Mouse (Mus musculus): ENCODE data around the gene Crhr1. TPM values are rescaled to one million over a fixed set of nuclear protein-coding genes. Genes with fewer than 3 reads are reported as not detected.

The Crhr1 gene
- polyA plus RNA-seq, 1 experiment: not detected

- Histone ChIP-seq H3K27ac (ENCODE audit: insufficient read depth, low read length) (no peak overlapping the region), H3K4me3 (ENCODE audit: insufficient read depth, low read length) (no peak overlapping the region), H3K4me1 (ENCODE audit: control insufficient read depth, insufficient read depth, low read length) (no peaks in the 10 kb centered on the region)
- TF ChIP-seq POLR2A (IDR thresholded peaks at IDR 0.05; ENCODE audit: low read depth, low read length) (no peak), CTCF (IDR thresholded peaks at IDR 0.05; ENCODE audit: borderline replicate concordance, insufficient read depth, low read length) (no peak)
These were observed 25.7 kb upstream of the Crhr1 start for GRCm38 (mm10) chr11:104106969-104107368.

GRCm38 (mm10) chr11:104110366-104110765 is 22.3 kb upstream of the Crhr1 start:
- Histone ChIP-seq H3K4me1 (ENCODE audit: control insufficient read depth, insufficient read depth, low read length) (no peaks in the 10 kb centered on the region), H3K4me3 (ENCODE audit: insufficient read depth, low read length) (no peak overlapping the region), H3K27ac (ENCODE audit: insufficient read depth, low read length) (no peak overlapping the region)
- TF ChIP-seq POLR2A (IDR thresholded peaks at IDR 0.05; ENCODE audit: low read depth, low read length): no peak
- TF ChIP-seq CTCF (IDR thresholded peaks at IDR 0.05; ENCODE audit: borderline replicate concordance, insufficient read depth, low read length): no peak

GRCm38 (mm10) chr11:104111851-104112250 is 20.8 kb upstream of the Crhr1 start:
- H3K4me1 ChIP-seq (ENCODE audit: control insufficient read depth, insufficient read depth, low read length): no peaks in the 10 kb centered on the region
- H3K27ac ChIP-seq (ENCODE audit: insufficient read depth, low read length): no peak overlapping the region
- TF ChIP-seq POLR2A (IDR thresholded peaks at IDR 0.05; ENCODE audit: low read depth, low read length) (no peak), CTCF (IDR thresholded peaks at IDR 0.05; ENCODE audit: borderline replicate concordance, insufficient read depth, low read length) (no peak)
- H3K4me3 ChIP-seq (ENCODE audit: insufficient read depth, low read length): no peak overlapping the region

GRCm38 (mm10) chr11:104113699-104114098 is 19.0 kb upstream of the Crhr1 start:
- no peak for TF ChIP-seq POLR2A (IDR thresholded peaks at IDR 0.05; ENCODE audit: low read depth, low read length)
- TF ChIP-seq CTCF (IDR thresholded peaks at IDR 0.05; ENCODE audit: borderline replicate concordance, insufficient read depth, low read length): no peak
- H3K4me1 ChIP-seq (ENCODE audit: control insufficient read depth, insufficient read depth, low read length): no peaks in the 10 kb centered on the region
- H3K27ac ChIP-seq (ENCODE audit: insufficient read depth, low read length): no peak overlapping the region

GRCm38 (mm10) chr11:104114690-104115089 is 18.0 kb upstream of the Crhr1 start:
- H3K4me1 ChIP-seq (ENCODE audit: control insufficient read depth, insufficient read depth, low read length): no peaks in the 10 kb centered on the region
- H3K4me3 ChIP-seq (ENCODE audit: insufficient read depth, low read length): no peak overlapping the region
- H3K27ac ChIP-seq (ENCODE audit: insufficient read depth, low read length): no peak overlapping the region
- no peak for TF ChIP-seq CTCF (IDR thresholded peaks at IDR 0.05; ENCODE audit: borderline replicate concordance, insufficient read depth, low read length)
- no peak for TF ChIP-seq POLR2A (IDR thresholded peaks at IDR 0.05; ENCODE audit: low read depth, low read length)

More at GRCm38 (mm10) chr11:104113699-104114098, 19.0 kb upstream of the Crhr1 start:
- H3K4me3 ChIP-seq (ENCODE audit: insufficient read depth, low read length): no peak overlapping the region

- no peak for TF ChIP-seq POLR2A (IDR thresholded peaks at IDR 0.05; ENCODE audit: low read depth, low read length)
- no peak for TF ChIP-seq CTCF (IDR thresholded peaks at IDR 0.05; ENCODE audit: borderline replicate concordance, insufficient read depth, low read length)
These were observed 14.3 kb upstream of the Crhr1 start for GRCm38 (mm10) chr11:104118356-104118755.

GRCm38 (mm10) chr11:104122966-104123365 is 9.7 kb upstream of the Crhr1 start:
- Histone ChIP-seq H3K4me3 (ENCODE audit: insufficient read depth, low read length) (no peak overlapping the region), H3K27ac (ENCODE audit: insufficient read depth, low read length) (no peak overlapping the region), H3K4me1 (ENCODE audit: control insufficient read depth, insufficient read depth, low read length) (no peaks in the 10 kb centered on the region)
- TF ChIP-seq POLR2A (IDR thresholded peaks at IDR 0.05; ENCODE audit: low read depth, low read length): no peak

More at GRCm38 (mm10) chr11:104118356-104118755, 14.3 kb upstream of the Crhr1 start:
- Histone ChIP-seq H3K4me3 (ENCODE audit: insufficient read depth, low read length) (no peak overlapping the region), H3K4me1 (ENCODE audit: control insufficient read depth, insufficient read depth, low read length) (no peaks in the 10 kb centered on the region), H3K27ac (ENCODE audit: insufficient read depth, low read length) (no peak overlapping the region)

DNA sequence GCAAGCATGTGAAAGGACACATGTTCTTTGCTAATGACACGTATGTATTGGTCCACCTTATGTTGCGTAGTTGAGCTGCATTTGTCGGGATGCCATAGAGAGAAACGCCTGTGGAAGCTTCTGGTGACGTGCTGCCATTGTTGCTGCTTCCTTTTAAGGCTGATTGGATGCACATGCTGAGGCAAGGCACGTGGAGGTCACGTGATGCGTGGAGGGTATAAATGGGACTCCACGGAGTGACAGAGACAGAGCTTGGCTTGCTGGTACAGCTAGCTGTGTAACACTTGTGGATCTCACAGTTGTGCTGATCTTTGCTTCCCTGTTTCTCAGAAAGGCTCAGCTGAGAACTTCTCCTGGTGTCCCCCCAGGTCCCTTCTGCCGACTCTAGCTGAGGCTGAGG is 9.2 kb upstream of the Crhr1 start:
- Histone ChIP-seq H3K4me1 (ENCODE audit: control insufficient read depth, insufficient read depth, low read length) (no peaks in the 10 kb centered on the region), H3K27ac (ENCODE audit: insufficient read depth, low read length) (no peak overlapping the region), H3K4me3 (ENCODE audit: insufficient read depth, low read length) (no peak overlapping the region)
- TF ChIP-seq POLR2A (IDR thresholded peaks at IDR 0.05; ENCODE audit: low read depth, low read length) (no peak), CTCF (IDR thresholded peaks at IDR 0.05; ENCODE audit: borderline replicate concordance, insufficient read depth, low read length) (no peak)

- Histone ChIP-seq H3K4me3 (ENCODE audit: insufficient read depth, low read length) (no peak overlapping the region), H3K4me1 (ENCODE audit: control insufficient read depth, insufficient read depth, low read length) (no peaks in the 10 kb centered on the region), H3K27ac (ENCODE audit: insufficient read depth, low read length) (no peak overlapping the region)
- TF ChIP-seq CTCF (IDR thresholded peaks at IDR 0.05; ENCODE audit: borderline replicate concordance, insufficient read depth, low read length) (no peak), POLR2A (IDR thresholded peaks at IDR 0.05; ENCODE audit: low read depth, low read length) (no peak)
These were observed 8.1 kb upstream of the Crhr1 start for GRCm38 (mm10) chr11:104124582-104124981.

- Histone ChIP-seq H3K27ac (ENCODE audit: insufficient read depth, low read length) (no peak overlapping the region), H3K4me1 (ENCODE audit: control insufficient read depth, insufficient read depth, low read length) (no peaks in the 10 kb centered on the region), H3K4me3 (ENCODE audit: insufficient read depth, low read length) (no peak overlapping the region)
- TF ChIP-seq POLR2A (IDR thresholded peaks at IDR 0.05; ENCODE audit: low read depth, low read length) (no peak), CTCF (IDR thresholded peaks at IDR 0.05; ENCODE audit: borderline replicate concordance, insufficient read depth, low read length) (no peak)
These were observed 3.2 kb upstream of the Crhr1 start for GRCm38 (mm10) chr11:104129466-104129865.
